Mouse (Mus musculus) lung, embryonic 14.5 days (tissue): ENCODE measurements around the gene Srgn. TPM values are rescaled to one million over a fixed set of nuclear protein-coding genes. Genes with fewer than 3 reads are reported as not detected.
"Not testable (repeated sequence)": the region's sequence is repeated elsewhere in the genome, so short reads cannot be mapped to it uniquely, and the experiment has no call there.

ENCODE experiments used
- ATAC-seq: fragments of 200-750 bp; cut with Nextera tagmentation; 2 replicates; pipeline ENCODE4 v1.8.0; 2017; ENCODE audit warnings: mild to moderate bottlenecking, moderate TSS enrichment, moderate library complexity; ENCODE audit not compliant: insufficient read depth
- DNase-seq: peaks from one replicate; pipeline ENCODE4 v3.0.0-alpha.2; 2015
- H3K27ac ChIP-seq: fragments of 300-500 bp; sonication (generic); 2 replicates; pipeline ENCODE4 v1.5.1; 2014; ENCODE audit warnings: low read depth, mild to moderate bottlenecking, moderate library complexity
- H3K27me3 ChIP-seq: fragments of 300-500 bp; sonication (generic); 2 replicates; pipeline ENCODE4 v1.6.1; 2014; ENCODE audit warnings: low read length, control low read depth; ENCODE audit not compliant: insufficient read depth
- H3K36me3 ChIP-seq: fragments of 300-500 bp; sonication (generic); 2 replicates; pipeline ENCODE4 v1.6.1; 2014; ENCODE audit warnings: control low read depth; ENCODE audit not compliant: insufficient read depth
- H3K4me1 ChIP-seq: fragments of 300-500 bp; sonication (generic); 2 replicates; pipeline ENCODE4 v1.6.1; 2014; ENCODE audit warnings: antibody characterized with exemption, control low read depth; ENCODE audit not compliant: insufficient read depth
- H3K4me2 ChIP-seq: fragments of 300-500 bp; sonication (generic); 2 replicates; pipeline ENCODE4 v1.6.1; 2014; ENCODE audit warnings: mild to moderate bottlenecking
- H3K4me3 ChIP-seq: fragments of 300-500 bp; sonication (generic); 2 replicates; pipeline ENCODE4 v1.5.1; 2014; ENCODE audit warnings: low read depth, low read length
- H3K9ac ChIP-seq: fragments of 300-500 bp; sonication (generic); 2 replicates; pipeline ENCODE4 v1.6.1; 2014
- H3K9me3 ChIP-seq: fragments of 300-500 bp; sonication (generic); 2 replicates; pipeline ENCODE4 v1.6.1; 2016; ENCODE audit warnings: low read depth, low read length, control low read depth
- CTCF ChIP-seq: IDR thresholded peaks from 2 replicates; pipeline ENCODE4 v1.5.1; 2016; ENCODE audit warnings: antibody characterized with exemption, low read depth
- WGBS: fragments of 180-500 bp; shearing (Covaris S2); extraction: QIAGEN DNeasy Blood & Tissue Kit; methylation state at CpG from one replicate; pipeline ENCODE4 v1.1.7; 2014; 5-methylcytosine and 5-hydroxymethylcytosine counted together
- polyA plus RNA-seq: library from polyadenylated mRNA; unstranded; fragments of >200 nt; fragmentation: Nextera tagmentation; extraction: Ambion mirVana; gene quantifications from 2 replicates; pipeline ENCODE4 v1.2.1, GENCODE M21; 2014

The Srgn gene
- polyA plus RNA-seq, 1 experiment from 2014 or later, result 33.8 TPM

- WGBS, result 74% methylated on average over 7 of the region's 7 CpGs
- no peaks in the 10 kb centered on the region for H3K9me3 ChIP-seq
These were observed 25.3 kb downstream of the Srgn start for GRCm38 (mm10) chr10:62501951-62502350.

GRCm38 (mm10) chr10:62500916-62501615 lies 26.2 kb downstream of the Srgn start:
- H3K9me3 ChIP-seq, result no peaks in the 10 kb centered on the region
- ATAC-seq (no peak), DNase-seq (no peak)
- H3K9ac ChIP-seq, result no peak overlapping the region
- H3K4me2 ChIP-seq, result no peak overlapping the region
- no peaks in the 10 kb centered on the region for H3K36me3 ChIP-seq
- no peak for TF ChIP-seq CTCF
- H3K27ac ChIP-seq, result no peak overlapping the region
- H3K4me3 ChIP-seq, result no peak overlapping the region
- H3K4me1 ChIP-seq, result no peaks in the 10 kb centered on the region
- 83% methylated on average over 9 of the region's 9 CpGs for WGBS
- H3K27me3 ChIP-seq, result peaks cover 3% of the 10 kb centered on the region

More at GRCm38 (mm10) chr10:62501951-62502350, 25.3 kb downstream of the Srgn start:
- Histone ChIP-seq H3K4me1 (no peaks in the 10 kb centered on the region), H3K4me2 (no peak overlapping the region), H3K9ac (no peak overlapping the region), H3K27ac (no peak overlapping the region), H3K36me3 (no peaks in the 10 kb centered on the region), H3K4me3 (no peak overlapping the region), H3K27me3 (peaks cover 7% of the 10 kb centered on the region)
- TF ChIP-seq CTCF, result no peak
- no peak for ATAC-seq
- no peak for DNase-seq

- H3K9me3 ChIP-seq, result no peaks in the 10 kb centered on the region
These were observed 26.9 kb downstream of the Srgn start for GRCm38 (mm10) chr10:62500088-62500915.

GRCm38 (mm10) chr10:62491681-62492080 lies 35.6 kb downstream of the Srgn start:
- ATAC-seq, H3K4me1 ChIP-seq, H3K9ac ChIP-seq, H3K4me3 ChIP-seq, H3K27me3 ChIP-seq, H3K9me3 ChIP-seq, H3K36me3 ChIP-seq, H3K27ac ChIP-seq, DNase-seq, H3K4me2 ChIP-seq: not testable (repeated sequence)
- WGBS, result 82% methylated on average over 3 of the region's 3 CpGs

More at GRCm38 (mm10) chr10:62500088-62500915, 26.9 kb downstream of the Srgn start:
- ATAC-seq, result 0 out of 2 replicates have a peak, but pooled peaks have one; percentile 28
- H3K36me3 ChIP-seq, result no peaks in the 10 kb centered on the region
- H3K27me3 ChIP-seq, result no peaks in the 10 kb centered on the region
- DNase-seq, result peak; percentile 86
- H3K4me1 ChIP-seq, result no peaks in the 10 kb centered on the region
- no peak overlapping the region for H3K4me3 ChIP-seq
- WGBS, result 24% methylated on average over 15 of the region's 15 CpGs
- no peak overlapping the region for H3K4me2 ChIP-seq
- no peak overlapping the region for H3K27ac ChIP-seq
- TF ChIP-seq CTCF, result peak; percentile 92
- no peak overlapping the region for H3K9ac ChIP-seq

- peak; percentile 82 for DNase-seq
- no peak for ATAC-seq
- H3K4me2 ChIP-seq, result no peak overlapping the region
These were observed 39.0 kb downstream of the Srgn start for GRCm38 (mm10) chr10:62488266-62488665.

GRCm38 (mm10) chr10:62486618-62487415 lies 40.4 kb downstream of the Srgn start, which contains the start of gene Vps26a:
Gene Vps26a, minus strand, starts transcription at chr10:62486805.
- Histone ChIP-seq H3K9ac (peak within 1 kb of the TSS; percentile 80), H3K4me2 (peak within 1 kb of the TSS; percentile 76), H3K27ac (peak within 1 kb of the TSS; percentile 79), H3K4me1 (peaks cover 2% of the 10 kb centered on the region; the same call in 1 of the 2 replicates), H3K27me3 (no peaks in the 10 kb centered on the region), H3K4me3 (peak within 1 kb of the TSS; percentile 94), H3K36me3 (no peaks in the 10 kb centered on the region), H3K9me3 (no peaks in the 10 kb centered on the region)
- peak; percentile 90 for ATAC-seq
- no peak for TF ChIP-seq CTCF
- under 1% methylated on average over 59 of the region's 59 CpGs for WGBS
- peak; percentile 100 for DNase-seq

More at GRCm38 (mm10) chr10:62488266-62488665, 39.0 kb downstream of the Srgn start:
- Histone ChIP-seq H3K4me1 (peaks cover 2% of the 10 kb centered on the region; the same call in 1 of the 2 replicates), H3K27me3 (no peaks in the 10 kb centered on the region), H3K9ac (no peak overlapping the region), H3K27ac (no peak overlapping the region), H3K9me3 (no peaks in the 10 kb centered on the region), H3K4me3 (no peak overlapping the region), H3K36me3 (no peaks in the 10 kb centered on the region)
- TF ChIP-seq CTCF, result peak; percentile 69
- WGBS, result 29% methylated on average over 1 of the region's 1 CpGs
